Mouse (Mus musculus) right cerebral cortex, postnatal 36 days (tissue): ENCODE measurements around the gene Dut.
"Not testable (repeated sequence)": the region's sequence is repeated elsewhere in the genome, so short reads cannot be mapped to it uniquely, and the experiment has no call there.

Source experiments
- DNase-seq, 2 experiments: peaks; one replicate each; pipeline ENCODE4 v3.0.0; 2022; ENCODE audit warnings: low spot score in 2 of 2, mixed read lengths in 1 of 2

Dut gene

DNA sequence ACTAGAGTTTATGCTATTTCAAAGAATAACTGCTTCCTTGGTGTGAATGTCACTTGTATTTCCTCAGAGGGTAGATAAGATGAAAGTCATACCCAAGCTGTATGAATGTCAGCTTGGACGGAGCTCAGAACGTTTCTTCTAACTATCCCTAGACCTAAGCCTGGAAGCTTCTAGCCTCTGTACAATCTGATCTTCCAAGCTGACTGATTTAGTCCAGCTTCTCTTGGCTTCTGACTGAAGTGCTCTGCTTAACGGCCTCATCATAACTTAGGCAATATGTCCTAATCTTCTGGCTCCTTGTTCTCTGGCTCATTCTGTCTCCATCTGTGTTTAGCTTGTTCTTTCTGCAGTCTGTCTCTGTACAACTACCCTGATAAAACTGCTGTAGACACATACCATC is 7.6 kb downstream of the Dut start:
- DNase-seq, result no peak

DNA sequence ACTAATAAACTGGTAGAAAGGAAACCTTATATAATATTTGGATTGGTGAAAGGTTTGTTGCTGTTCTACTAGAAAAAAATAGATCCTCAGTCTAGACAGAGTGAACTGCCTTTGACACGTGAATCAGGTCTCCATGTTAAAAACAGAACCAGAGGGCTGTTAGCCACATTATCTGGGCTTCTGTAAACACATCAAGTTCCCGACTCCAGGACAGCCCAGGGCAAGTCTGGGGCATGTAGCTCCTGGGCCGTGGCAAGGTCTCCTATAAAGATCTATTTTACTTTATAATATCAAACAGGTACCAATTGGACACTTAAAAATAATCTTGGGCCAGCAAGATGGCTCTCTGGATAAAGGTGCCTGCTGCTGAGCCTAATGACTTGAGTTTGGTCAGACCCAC is 8.9 kb downstream of the Dut start:
- DNase-seq, result no peak

DNA sequence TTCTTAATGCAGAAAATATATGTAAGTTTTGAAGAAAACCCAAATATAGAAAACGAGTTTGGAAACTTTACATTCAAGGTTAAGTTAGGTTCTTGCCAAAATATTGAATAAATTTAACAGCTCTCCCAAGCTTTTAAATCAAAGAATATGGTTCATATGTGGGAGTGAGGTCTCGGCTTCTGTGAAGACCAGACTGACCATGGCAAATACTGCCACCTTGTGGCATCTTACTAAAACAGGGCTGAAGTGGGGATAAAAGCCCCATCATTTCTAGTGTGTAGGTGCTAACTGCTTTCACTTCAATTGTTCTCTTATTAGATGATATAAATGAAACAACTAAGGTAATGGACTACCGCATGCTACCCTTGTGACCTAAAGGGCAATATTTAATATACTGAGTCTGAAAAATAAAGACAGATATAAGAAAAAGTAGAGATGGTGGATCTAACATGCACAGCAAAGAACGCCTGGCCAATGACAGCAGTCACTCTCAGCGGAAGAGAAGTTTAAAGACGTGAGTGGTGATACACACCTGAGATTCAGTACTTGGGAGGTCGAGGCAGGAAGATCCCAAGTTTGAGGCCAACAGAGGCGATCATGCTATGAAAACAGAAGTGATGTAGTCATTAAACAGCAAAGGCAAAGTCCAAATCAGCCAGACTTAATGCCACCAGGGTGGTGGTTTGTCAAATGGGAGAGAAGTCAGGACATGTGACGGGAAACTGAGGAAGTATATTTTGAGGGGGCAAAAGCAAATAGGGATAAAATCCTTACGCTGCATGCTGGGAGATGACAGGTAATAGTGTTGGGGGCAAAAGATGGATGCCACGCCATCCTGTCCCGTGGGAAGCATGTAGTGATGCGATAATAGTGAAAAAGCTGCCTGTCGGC is 12.5 kb downstream of the Dut start:
- DNase-seq, result no peak

DNA sequence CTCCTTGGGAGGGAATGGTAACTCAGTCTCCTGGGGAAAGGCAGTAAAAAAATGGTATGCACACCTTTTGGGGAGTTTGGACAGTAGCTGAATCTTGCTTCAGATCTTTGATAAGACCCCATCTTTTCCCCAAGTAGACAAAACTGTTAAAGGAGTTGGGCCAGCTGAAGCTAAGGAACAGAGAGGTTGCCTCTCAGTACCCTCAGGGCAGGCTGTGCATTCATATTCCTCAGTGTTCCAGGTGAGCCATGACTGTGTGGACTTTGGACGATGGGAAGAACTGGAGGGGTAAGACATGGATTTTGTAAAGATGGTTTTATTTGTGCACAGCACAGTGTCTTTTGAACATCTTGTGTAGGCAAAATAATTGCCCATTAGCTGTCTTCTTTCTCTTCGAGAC is 13.3 kb downstream of the Dut start:
- DNase-seq, result no peak

DNA sequence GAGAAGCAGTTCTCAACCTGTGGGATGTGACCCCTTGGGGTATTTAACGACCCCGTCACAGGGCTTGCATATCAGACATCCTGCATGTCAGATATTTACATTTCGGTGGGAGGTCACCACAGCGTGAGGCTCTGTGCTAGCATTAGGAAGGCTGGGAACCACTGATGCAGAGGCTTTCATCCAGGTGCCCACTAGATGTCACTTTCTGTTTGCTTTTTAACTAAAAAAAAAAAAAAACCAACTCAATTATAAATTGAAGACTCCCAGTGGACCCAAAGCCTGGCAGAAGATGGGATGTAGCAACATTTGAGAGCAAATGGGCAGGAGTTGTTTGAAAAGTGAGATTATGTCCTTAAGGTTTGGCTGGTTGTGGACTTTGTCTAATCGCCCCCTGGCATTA is 16.1 kb downstream of the Dut start:
- no peak for DNase-seq

DNA sequence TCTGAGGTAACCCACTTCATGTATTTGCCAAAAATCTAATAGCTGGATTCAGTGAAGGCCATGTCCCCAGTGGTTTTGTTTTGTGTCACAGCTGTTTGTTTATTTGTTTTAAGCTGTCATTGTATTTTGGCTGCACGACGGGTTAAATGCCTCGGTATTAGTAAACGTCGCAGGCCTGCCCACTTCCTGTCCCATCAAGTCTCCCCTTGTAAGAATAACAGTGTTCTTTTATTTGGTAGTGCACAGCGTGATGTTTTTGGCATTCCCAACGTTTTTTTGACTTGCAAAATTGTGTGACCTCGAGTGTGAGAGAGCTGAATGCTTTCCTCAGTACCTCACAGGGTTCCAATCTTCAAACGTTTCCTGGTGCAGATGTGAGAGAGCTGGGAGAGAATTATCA is 16.8 kb downstream of the Dut start:
- DNase-seq, result no peak

DNA sequence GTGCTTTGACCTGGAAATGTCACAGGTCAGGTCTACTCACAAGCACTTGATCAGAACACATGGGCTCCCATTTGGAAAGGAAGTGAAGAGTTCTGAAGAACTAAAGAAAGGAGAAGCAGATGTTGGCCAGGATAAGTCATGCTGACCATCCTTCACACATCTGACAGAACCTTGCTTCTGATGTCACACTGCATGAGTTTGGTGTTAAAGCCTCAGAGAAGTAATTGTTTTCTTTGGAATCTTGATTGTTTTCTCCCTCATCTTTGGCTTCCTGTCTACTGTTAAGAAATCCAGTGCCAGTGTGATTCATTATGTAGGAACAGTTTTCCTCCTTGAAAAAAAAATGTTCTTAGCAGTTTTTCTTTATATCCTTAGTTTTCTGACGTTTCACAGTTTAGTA is 21.9 kb downstream of the Dut start:
- DNase-seq, result no peak

DNA sequence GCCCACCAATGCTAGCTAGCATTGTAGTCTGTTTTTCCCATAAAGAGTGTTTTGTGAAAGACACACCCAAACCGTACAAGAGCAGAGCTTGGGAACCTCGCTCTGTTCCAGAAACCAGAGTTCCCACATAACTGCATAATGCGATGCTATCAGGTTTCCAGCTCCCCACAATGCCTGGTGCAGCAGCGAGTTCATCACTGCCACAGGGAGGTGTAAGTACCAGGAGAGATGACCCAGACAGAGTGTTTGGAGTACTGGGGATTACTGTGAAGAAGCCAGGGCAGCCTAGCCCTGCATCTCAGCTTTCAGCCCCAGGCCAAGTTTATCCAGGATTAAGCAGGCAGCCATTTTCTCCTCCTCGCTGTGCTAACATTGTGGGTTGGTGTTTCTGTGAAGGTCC is 28.6 kb downstream of the Dut start:
- DNase-seq, result no peak

DNA sequence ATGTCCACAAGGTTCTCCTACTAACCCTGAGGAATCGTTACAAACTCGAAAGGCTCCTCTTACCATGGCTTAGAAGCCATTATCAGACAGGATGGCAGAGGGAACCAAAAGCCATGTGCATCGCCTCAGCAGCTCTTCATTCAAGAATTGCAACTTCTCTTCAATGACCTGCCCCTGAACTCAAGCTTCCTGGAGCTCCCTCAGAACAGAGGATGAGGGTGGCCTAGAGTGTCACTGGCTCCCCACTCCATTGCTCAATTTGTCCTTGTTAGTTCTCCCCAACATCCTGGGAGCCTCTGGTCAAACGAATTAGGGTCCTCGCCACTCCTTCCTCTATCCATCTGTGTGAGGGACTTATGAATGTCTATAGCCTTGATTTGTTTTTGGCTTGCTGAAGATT is 29.7 kb downstream of the Dut start:
- no peak for DNase-seq

DNA sequence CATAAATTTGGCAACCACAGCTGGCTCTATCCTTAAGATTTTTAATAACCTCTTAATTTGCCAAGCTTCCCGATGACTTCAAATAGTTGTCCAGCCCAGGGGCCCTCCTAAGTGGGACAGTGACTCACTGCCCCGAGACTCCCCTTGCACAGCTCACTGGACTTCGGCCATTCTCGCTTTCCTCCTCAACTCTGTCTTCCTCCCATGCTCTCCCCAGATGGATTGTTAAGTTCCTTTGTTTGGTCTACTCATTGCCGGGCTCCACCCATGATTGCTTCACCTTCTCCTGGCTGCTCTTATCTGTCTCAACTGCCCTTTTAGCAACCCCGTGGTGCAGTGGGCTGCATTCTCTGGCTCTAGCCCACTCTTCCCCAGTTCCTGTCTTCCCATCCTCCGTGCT is 31.5 kb downstream of the Dut start:
- DNase-seq, result no peak

DNA sequence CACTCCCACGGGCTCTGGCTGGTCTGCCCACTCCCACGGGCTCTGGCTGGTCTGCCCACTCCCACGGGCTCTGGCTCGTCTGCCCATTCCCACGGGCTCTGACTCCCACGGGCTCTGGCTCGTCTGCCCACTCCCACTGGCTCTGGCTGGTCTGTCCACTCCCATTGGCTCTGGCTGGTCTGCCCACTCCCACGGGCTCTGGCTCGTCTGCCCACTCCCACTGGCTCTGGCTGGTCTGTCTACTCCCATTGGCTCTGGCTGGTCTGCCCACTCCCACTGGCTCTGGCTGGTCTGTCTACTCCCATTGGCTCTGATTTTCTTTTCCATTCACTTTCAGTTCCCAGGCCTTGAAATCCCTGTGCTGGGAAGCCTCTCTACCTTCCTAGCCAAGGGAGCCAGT is 33.0 kb downstream of the Dut start:
- not testable (repeated sequence) for DNase-seq

DNA sequence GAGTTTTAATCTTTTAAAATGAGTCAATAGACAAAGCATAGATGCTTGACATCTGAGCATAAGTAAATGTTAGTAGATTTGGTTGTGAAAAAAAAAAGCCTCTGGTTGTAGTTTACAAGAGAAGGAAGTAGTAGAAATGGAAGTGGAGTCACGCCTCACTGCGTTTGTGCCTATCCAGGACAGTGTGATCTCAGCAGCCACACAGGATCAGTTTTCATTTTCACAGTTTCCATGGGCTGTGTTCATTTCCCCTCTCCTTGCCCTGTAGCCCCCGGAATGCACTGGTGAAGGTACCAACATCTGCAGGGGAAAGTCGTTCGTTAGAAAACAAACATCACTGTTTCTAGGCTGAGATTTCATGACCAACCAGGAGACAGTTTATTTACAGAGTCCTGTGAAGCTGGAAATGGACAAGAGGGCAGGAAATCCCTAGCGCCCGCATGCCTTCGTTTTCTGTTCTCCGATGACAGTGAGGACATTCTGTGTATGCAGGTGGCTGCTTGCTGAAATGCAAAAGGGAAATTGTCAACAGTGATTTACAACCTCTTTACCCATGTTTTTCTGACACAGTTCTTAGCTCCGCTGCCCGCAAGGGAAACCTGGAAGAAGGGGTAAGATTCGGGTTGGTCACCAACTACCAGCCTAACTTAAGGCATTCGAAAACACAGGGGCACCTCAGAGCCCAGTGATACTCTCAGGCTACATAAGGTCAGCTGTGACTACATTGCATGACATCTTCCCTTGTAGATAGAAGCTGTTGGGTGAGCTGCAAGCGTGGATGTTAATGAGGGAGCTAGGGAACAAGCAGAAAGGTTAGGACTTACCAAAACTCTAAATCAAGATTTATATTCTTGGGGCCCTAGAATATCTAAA is 35.6 kb downstream of the Dut start:
- DNase-seq, result no peak

DNA sequence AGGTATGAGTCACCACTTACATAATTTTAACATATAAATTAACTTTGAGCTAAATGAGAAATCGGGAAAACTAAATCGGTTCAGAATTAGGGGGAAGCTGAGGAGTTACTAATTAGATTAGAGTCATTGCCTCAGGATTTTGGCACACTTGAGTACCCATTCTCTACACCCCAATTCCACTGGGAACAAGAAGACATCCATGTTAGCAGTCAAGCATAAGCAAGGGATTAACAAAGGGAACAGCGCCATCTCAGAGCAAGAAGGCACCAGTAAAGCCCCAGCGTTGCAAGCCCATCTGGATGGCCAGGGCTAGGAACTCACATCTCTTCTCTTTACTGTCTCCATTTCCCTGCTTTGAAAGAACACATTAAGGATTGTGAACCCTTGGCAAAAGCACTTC is 38.8 kb downstream of the Dut start:
- no peak for DNase-seq

DNA sequence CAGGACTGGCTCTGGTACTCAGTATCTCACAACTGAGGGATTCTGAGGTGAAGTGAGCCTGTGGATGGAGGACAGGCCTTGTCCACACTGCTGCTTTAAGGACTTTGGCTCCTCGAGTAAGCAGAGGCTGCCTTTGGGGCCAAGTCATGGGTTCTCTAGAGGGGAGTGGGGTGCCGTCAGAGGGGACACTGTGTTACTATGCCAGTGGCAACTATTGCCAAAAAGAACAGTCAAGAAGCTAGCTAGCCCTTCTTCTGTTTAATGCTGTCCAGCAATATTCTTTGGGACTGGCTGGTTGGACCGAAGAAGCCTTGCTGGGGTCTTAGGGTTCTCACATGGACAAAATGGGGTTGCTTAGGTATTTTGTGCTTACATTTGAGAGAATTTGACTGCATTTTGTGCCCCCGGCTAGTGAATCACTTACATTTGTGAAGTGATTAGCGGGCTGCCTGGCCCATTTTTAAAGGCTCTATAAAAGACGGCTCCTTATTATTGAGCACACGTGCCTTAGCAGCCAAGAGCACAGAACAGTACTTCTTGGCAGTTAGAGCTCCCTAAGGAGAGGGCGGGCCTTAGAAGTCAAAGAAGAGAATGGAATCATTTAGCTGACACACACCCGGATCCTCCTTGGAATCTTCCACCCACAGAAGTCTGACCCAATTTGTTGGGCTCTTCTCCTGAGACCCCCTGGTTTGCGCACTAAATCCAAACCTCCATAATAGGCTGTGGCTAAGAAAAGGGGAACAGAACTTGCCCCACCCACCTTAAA is 43.4 kb downstream of the Dut start:
- DNase-seq, result no peak

DNA sequence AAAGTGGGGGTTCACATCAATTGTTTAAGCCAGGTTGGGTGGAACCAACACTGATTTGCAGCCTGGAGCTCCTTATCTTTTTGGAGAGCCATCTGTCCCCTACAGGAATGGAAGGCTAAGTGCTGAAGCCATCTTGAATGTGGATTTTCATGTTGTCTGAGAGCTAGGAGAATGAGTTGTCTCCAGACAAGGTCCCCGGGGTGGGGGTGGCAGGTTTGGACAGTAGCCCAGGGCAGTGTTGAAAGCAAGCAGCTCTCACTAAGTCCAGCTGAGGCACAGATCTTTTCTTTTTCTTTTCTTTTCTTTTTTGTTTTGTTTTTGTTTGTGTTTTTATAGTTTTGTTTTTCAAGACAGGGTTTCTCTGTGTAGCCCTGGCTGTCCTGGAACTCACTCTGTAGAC is 44.1 kb downstream of the Dut start:
- no peak for DNase-seq

DNA sequence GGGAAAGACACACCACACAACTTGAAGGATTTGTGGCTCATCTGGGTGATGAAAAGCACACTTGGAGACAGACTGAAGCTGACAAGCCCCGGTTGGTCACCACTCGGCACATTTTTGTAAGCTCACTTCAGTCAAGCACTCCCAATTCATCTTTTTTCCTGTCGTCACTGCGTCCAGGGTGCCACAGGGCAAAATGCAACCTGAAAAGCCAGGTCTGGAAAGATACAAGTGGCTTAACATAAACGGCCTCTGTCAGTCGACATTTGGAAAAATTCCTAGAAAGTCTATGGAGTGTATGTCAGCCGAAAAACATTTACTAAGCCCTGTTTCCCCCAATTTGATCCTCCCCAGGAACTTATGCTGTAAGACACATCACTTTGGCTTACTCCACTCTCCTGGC is 45.6 kb downstream of the Dut start:
- no peak for DNase-seq

DNA sequence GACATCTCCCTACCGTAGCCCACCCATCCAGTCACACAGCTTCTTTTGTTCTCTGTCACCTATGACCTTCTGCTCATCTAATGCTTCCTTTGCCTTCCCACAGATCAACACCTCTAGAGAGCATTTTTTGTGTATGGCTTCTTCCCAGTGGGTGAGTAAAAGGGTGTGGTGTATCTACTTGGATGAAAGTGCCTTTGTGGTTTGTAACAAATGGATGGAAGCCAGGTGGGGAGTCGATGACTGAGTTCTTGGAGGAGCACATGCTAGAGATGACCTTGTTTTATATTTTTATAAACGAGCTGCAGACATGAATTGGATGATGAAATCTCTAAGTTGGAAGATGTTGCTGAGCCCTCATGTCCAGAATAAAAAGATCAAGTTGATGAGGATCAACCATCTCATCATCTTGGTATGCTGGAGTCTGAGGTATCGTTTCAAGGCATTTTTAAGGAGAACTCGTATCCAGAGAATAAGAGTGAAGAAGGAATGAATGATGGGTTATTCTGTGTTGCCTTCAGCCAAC is 47.0 kb downstream of the Dut start:
- DNase-seq, result no peak

DNA sequence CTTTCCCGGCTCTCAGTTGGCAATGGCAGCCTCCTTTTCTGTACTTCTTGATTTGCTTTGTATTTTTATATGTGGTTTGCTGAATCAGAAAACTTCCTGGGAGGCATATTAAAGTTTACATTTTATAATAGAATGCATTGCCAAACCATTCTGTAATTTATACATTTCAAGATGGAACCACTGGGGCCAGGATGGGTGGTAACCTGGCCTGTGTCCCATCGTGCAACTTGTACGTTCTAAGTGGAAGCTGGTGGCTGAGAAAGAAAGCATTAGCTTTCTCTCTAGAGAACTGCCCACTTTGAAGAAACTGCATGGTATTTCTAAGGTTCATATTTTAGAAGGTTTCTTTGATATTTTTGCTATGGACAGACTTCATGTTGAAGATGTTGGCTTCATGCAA is 48.5 kb downstream of the Dut start:
- DNase-seq, result no peak

DNA sequence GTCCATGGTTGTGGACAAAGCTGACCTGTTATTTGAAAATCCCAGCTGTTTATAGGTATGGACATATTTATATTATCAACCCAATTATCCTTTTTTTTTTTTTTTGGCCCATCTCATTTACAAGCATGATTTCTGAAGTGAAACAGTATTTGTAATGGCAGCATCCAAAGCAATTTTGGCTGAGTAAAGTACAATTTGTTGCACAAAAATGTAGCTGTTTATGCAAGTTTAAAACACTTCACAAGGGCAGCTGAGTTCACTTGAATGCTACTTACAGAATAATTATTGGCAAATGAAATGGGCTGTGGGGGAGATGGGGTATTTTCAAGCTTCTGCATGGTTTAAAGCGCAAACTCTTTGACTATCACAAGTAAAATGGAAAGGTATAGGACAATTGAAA is 51.9 kb downstream of the Dut start:
- DNase-seq, result no peak

DNA sequence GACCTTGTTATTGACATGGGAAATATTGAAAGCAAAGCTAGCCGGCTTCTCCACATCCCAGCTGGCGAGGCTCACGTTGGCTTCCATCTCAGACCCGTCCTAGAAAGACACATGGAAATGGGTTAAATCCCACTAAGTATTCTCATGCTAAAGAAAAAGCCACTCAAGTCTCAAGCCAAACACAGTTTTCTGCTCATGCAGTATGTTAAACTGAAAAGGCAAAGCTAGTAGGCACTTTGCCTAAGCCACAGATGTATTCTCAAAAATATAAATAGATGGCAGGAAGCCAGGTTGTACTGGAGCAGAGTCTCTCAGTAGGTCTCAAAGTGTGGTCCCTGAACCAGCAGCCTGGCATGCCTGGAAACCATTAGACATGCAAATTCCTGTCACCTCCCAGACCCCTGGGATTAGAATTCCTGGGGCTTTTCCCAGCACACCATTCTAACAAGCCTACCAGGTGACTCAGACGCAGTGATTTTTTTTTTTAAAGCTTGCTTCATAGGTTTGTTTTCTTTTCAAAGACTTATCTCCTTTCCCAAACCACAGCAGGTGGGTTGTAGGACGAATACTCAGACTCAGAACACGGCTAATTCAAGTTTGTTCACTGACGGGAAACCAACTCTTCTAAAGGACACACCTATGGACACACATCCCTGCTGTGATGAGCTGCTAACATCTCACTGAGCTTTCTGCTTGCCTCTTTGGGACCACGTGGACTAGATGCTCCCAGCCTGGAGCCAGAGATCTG is 55.1 kb downstream of the Dut start:
- DNase-seq, result no peak

DNA sequence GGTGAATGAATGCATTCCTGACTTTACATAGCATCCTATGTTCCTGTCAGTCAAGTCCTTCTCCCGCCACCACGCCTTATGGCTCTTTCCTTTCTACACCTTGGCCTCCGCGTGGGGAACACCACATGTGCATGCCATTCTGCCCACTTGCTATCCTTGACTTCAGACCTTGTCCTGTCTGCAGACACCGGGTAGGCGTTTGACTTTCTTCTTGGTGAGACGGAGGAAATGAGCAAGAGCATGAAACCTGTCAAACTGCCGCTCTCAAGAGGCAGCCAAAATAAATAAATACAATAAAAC is 55.6 kb downstream of the Dut start:
- DNase-seq, result peak; percentile 34 to 69
